Mouse (Mus musculus): Measurements from ENCODE around the gene Dhcr7. TPM values are rescaled to one million over a fixed set of nuclear protein-coding genes. Genes with fewer than 3 reads are reported as not detected.

Gene Dhcr7
- polyA plus RNA-seq, 1 experiment from 2014 or later, result 12.1 TPM

DNA sequence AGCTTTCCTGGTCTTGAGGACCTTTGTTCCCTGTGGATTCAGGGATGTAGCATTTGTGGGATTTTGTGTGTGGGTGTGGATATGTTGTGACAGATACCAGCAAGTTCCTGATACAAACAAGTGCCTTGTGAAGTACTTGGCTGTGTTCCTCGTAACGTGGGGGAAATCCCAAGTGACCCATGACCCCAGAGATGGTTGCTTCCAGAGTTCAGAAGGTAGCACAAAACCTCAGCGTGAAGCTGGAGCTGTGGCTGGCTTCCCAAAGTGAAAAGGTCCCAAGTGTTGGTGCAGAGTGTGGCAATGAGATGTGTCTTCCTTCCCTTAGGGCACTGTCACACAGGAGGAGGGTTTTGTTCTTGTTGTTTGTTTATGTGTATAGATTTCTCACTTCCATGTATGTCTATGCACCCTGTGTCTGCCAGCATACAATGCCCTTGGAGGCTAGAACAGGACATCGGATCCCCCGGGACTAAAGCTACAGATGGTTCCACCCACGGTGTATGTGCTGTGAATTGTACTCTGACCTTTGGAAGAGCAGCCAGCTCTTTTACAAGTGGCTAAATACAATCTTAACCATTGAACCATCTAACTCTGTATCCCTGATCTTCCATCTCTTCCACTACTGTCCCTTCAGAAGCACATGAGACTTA, 30.5 kb upstream of the Dhcr7 start:
- TF ChIP-seq CTCF (IDR thresholded peaks at IDR 0.05; ENCODE audit: low read depth) (no peak), EP300 (IDR thresholded peaks at IDR 0.05; ENCODE audit: low read depth) (no peak)
- Histone ChIP-seq H3K4me2 (ENCODE audit: low read depth, low read length) (no peak overlapping the region), H3K9me3 (ENCODE audit: low read length) (0 out of 2 replicates have a peak, but pooled peaks cover 8% of the 10 kb centered on the region), H3K9ac (replicated peaks) (no peak overlapping the region), H3K4me3 (ENCODE audit: low read depth, low read length) (no peak overlapping the region), H3K36me3 (replicated peaks; ENCODE audit: insufficient read depth, low read length) (peaks cover 12% of the 10 kb centered on the region; the same call in 1 of the 2 replicates), H3K4me1 (ENCODE audit: insufficient read depth) (no peaks in the 10 kb centered on the region; the same call in 1 of the 2 replicates), H3K27ac (ENCODE audit: low read depth) (peak overlapping the region; percentile 62), H3K27me3 (ENCODE audit: insufficient read depth, low read length) (no peaks in the 10 kb centered on the region)
- 55% methylated on average over 6 of the region's 6 CpGs for WGBS (ENCODE audit: insufficient replicate concordance)
- DNase-seq (no peak), ATAC-seq (peak; percentile 78)

DNA sequence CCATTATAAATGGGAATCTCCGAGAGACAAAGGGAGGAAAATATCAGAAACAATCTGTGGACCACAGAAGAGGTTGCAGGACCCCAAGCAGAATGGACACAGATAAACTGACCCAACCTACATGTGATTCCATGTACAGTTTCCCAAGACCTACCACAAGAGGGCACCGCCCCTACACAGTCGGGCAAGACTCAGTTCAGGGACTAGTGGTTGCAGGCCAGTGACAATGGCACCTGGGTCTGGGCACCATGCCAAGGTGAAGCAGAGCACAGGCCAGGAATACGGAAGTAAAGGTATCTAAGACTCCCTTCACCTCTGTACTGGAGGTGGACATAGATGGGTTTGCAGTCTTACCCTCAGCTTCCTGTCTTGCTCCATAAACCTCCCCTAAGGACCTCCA, 29.8 kb upstream of the Dhcr7 start:
- no peaks in the 10 kb centered on the region for H3K27me3 ChIP-seq (ENCODE audit: insufficient read depth, low read length)
- H3K4me2 ChIP-seq (ENCODE audit: low read depth, low read length), result no peak overlapping the region
- H3K4me3 ChIP-seq (ENCODE audit: low read depth, low read length), result no peak overlapping the region
- H3K36me3 ChIP-seq (replicated peaks; ENCODE audit: insufficient read depth, low read length), result peaks cover 17% of the 10 kb centered on the region
- no peak overlapping the region for H3K9ac ChIP-seq (replicated peaks)
- ATAC-seq (peak; percentile 78), DNase-seq (peak; percentile 71)
- H3K27ac ChIP-seq (ENCODE audit: low read depth), result no peak overlapping the region
- TF ChIP-seq EP300 (IDR thresholded peaks at IDR 0.05; ENCODE audit: low read depth) (no peak), CTCF (IDR thresholded peaks at IDR 0.05; ENCODE audit: low read depth) (peak; percentile 74)
- H3K4me1 ChIP-seq (ENCODE audit: insufficient read depth), result no peaks in the 10 kb centered on the region; the same call in 1 of the 2 replicates
- WGBS (ENCODE audit: insufficient replicate concordance), result 42% methylated on average over 4 of the region's 4 CpGs
- 0 out of 2 replicates have a peak, but pooled peaks cover 8% of the 10 kb centered on the region for H3K9me3 ChIP-seq (ENCODE audit: low read length)

DNA sequence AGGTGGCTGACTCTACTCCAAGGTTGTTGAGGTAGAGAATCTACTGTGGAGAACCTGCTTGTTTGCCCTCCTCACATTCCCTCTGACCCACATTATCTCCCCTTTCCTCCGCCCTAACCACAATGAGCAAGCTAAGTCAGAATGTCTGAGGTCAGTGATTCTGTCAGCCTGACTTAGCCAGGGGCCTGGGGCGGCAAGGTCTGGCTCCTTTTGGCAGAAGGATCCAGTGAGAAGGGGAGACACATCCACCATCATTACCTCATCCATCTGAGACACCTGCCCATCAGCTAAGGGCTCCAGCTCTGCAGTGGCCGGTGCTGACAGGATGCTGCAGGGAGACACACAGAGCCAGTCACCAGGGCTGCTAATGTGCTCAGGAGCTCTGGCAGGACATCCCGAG, 24.2 kb upstream of the Dhcr7 start:
- TF ChIP-seq CTCF (IDR thresholded peaks at IDR 0.05; ENCODE audit: low read depth) (no peak), EP300 (IDR thresholded peaks at IDR 0.05; ENCODE audit: low read depth) (no peak)
- no peaks in the 10 kb centered on the region for H3K4me1 ChIP-seq (ENCODE audit: insufficient read depth)
- DNase-seq (no peak), ATAC-seq (no peak)
- no peaks in the 10 kb centered on the region for H3K9me3 ChIP-seq (ENCODE audit: low read length)
- H3K4me3 ChIP-seq (ENCODE audit: low read depth, low read length), result no peak overlapping the region
- no peaks in the 10 kb centered on the region for H3K27me3 ChIP-seq (ENCODE audit: insufficient read depth, low read length)
- WGBS (ENCODE audit: insufficient replicate concordance), result 71% methylated on average over 4 of the region's 4 CpGs
- peaks cover 31% of the 10 kb centered on the region for H3K36me3 ChIP-seq (replicated peaks; ENCODE audit: insufficient read depth, low read length)
- H3K9ac ChIP-seq (replicated peaks), result no peak overlapping the region
- H3K27ac ChIP-seq (ENCODE audit: low read depth), result no peak overlapping the region
- no peak overlapping the region for H3K4me2 ChIP-seq (ENCODE audit: low read depth, low read length)

DNA sequence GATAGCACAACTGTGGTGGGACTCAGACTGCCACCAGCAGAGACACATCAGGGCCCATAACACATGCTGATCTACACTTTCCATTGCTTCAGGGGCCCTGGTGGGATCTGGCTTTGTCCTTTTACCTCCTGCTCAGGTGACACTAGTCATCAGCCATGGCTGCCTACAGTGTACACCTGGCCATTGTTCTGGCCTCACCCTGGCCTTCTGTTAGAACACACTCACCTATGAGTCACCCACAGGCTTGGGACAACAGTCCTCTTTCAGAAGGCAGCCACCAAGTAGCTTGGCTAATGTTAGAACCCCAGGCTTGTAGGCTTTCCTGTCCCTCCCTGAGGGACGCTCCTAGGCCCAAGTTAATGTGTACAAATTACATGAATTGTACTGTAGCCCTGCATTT, 22.2 kb upstream of the Dhcr7 start:
- no peak overlapping the region for H3K4me3 ChIP-seq (ENCODE audit: low read depth, low read length)
- no peak for DNase-seq
- H3K4me1 ChIP-seq (ENCODE audit: insufficient read depth), result no peaks in the 10 kb centered on the region
- TF ChIP-seq EP300 (IDR thresholded peaks at IDR 0.05; ENCODE audit: low read depth) (no peak), CTCF (IDR thresholded peaks at IDR 0.05; ENCODE audit: low read depth) (no peak)
- H3K27me3 ChIP-seq (ENCODE audit: insufficient read depth, low read length), result no peaks in the 10 kb centered on the region
- 77% methylated on average over 1 of the region's 1 CpGs for WGBS (ENCODE audit: insufficient replicate concordance)
- no peak overlapping the region for H3K4me2 ChIP-seq (ENCODE audit: low read depth, low read length)
- no peaks in the 10 kb centered on the region for H3K9me3 ChIP-seq (ENCODE audit: low read length)
- no peak overlapping the region for H3K9ac ChIP-seq (replicated peaks)
- ATAC-seq, result no peak
- peaks cover 28% of the 10 kb centered on the region for H3K36me3 ChIP-seq (replicated peaks; ENCODE audit: insufficient read depth, low read length)
- H3K27ac ChIP-seq (ENCODE audit: low read depth), result no peak overlapping the region

DNA sequence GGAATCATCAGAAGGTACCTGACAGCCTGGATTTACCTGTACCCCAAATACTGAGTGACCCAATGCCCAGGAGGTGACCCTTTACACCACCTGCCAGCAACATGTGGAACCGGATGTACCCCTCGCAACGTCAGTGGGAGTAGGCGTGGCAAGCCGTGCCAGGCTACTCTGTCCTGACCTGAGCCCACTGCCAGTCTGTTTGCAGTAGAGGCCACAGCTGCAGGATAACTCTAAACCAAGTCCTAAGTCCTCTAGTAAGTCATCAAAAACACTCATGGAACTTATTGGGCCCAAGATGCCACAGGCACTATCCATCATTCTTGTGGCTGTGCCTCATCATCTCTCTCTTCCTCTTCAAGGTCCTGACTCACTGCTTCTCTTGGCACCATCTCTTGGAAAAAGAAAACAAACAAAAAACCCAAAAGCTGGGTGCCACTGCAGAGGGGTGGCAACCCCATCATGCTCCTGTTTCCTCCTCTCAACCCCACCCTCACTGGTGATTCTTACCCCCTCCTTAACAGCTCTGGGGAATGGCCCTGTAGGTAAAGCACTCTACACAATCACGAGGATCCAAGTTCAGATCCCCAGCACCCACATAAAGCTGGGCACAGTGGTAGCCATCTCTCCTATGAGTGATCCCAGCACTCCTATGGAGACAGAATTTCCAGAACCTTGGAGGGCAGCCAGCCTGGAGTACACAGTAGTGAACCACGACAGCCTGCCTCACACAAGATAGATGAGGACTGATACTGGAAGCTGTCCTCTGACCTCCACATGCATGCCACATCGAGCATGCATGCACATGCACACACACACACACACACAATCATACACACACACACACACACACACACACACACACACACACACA, 21.5 kb upstream of the Dhcr7 start:
- TF ChIP-seq EP300 (IDR thresholded peaks at IDR 0.05; ENCODE audit: low read depth) (no peak), CTCF (IDR thresholded peaks at IDR 0.05; ENCODE audit: low read depth) (no peak)
- H3K27me3 ChIP-seq (ENCODE audit: insufficient read depth, low read length), result no peaks in the 10 kb centered on the region
- H3K9me3 ChIP-seq (ENCODE audit: low read length), result no peaks in the 10 kb centered on the region
- ATAC-seq (no peak), DNase-seq (no peak)
- 77% methylated on average over 8 of the region's 8 CpGs for WGBS (ENCODE audit: insufficient replicate concordance)
- H3K9ac ChIP-seq (replicated peaks), result no peak overlapping the region
- no peaks in the 10 kb centered on the region for H3K4me1 ChIP-seq (ENCODE audit: insufficient read depth)
- H3K4me3 ChIP-seq (ENCODE audit: low read depth, low read length), result no peak overlapping the region
- H3K4me2 ChIP-seq (ENCODE audit: low read depth, low read length), result no peak overlapping the region
- H3K27ac ChIP-seq (ENCODE audit: low read depth), result no peak overlapping the region
- H3K36me3 ChIP-seq (replicated peaks; ENCODE audit: insufficient read depth, low read length), result peaks cover 29% of the 10 kb centered on the region

DNA sequence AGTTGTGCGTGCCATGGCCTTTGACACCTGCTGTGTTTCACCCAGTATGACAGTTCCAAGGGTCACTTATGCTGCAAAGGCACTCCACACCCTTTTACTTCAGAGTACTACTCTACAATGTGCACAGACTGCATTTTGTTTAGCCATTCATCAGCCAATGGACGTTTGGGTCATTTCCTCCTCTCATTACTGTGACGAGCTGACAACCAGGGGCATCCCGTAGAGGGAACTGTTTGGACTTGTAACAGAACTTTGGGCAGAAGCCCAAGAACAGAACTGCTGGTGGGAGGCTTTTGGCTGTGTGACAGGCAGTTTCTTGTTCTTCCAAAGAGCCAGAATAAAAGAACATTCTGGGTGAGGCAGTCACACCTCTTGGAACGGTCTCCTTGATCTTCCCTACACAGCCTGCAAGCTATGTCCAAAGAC, 17.7 kb upstream of the Dhcr7 start:
- H3K4me1 ChIP-seq (ENCODE audit: insufficient read depth), result no peaks in the 10 kb centered on the region
- TF ChIP-seq EP300 (IDR thresholded peaks at IDR 0.05; ENCODE audit: low read depth) (no peak), CTCF (IDR thresholded peaks at IDR 0.05; ENCODE audit: low read depth) (no peak)
- H3K9ac ChIP-seq (replicated peaks), result no peak overlapping the region
- H3K36me3 ChIP-seq (replicated peaks; ENCODE audit: insufficient read depth, low read length), result peaks cover 23% of the 10 kb centered on the region
- WGBS (ENCODE audit: insufficient replicate concordance), result 57% methylated on average over 5 of the region's 5 CpGs
- H3K27me3 ChIP-seq (ENCODE audit: insufficient read depth, low read length), result no peaks in the 10 kb centered on the region
- no peak overlapping the region for H3K27ac ChIP-seq (ENCODE audit: low read depth)
- DNase-seq (no peak), ATAC-seq (no peak)
- H3K9me3 ChIP-seq (ENCODE audit: low read length), result no peaks in the 10 kb centered on the region
- no peak overlapping the region for H3K4me3 ChIP-seq (ENCODE audit: low read depth, low read length)
- no peak overlapping the region for H3K4me2 ChIP-seq (ENCODE audit: low read depth, low read length)

Data from liver, postnatal 0 days (tissue).